In the genomic region with DNA sequence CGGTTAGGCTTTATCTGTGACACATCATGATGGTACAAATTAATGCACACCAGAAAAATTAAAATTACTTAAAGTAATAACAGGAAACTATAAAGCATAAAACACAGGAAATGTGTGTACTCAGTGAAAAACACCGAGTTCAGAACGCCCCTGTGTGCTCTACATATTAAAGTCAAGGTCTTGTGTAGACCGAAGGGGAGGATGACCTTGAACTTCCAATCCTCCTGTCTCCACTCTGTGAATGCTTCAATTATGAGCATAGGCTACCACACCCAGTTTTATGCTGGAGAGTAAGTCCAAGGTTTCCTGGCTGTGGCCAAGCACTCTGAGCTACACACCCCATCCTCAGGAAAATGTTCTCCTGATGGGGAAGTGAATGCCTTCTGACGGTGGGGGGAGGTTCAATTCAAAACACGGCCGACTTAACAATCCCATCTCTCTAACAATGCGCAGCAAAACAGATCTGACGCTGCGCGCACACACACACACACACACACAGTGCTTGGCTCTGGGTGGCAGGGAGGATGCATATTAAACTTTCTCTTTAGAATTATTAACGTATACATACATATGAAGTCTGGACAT, we compare ENCODE assay signal across 18 mouse cellular contexts. TPM values are rescaled to one million over a fixed set of nuclear protein-coding genes. Genes with fewer than 3 reads are reported as not detected.
DNase-seq lines count a peak whose midpoint lies in the region; ATAC-seq and TF ChIP-seq lines count a peak whose summit lies in the region.
"Had no signal": no experiment of that assay in that cellular context is flagged by ENCODE, and none has a peak within 500 bp of the region (broad histone marks: within the 10 kb centered on the region; RNA-seq: fewer than 3 reads in every experiment).

No protein-coding gene starts in this region.

- 79% methylated on average over 12 of the region's 12 CpGs for WGBS in heart, embryonic 16.5 days
- WGBS in spleen, adult 2 months = 55% methylated on average over 12 of the region's 12 CpGs

- intact Hi-C loops in heart, postnatal 10 days (cut with DNase I) = no loop called here

- peaks cover 53% of the 10 kb centered on the region for H3K4me1 ChIP-seq in heart, embryonic 16.5 days (ENCODE audit: control insufficient read depth, insufficient read depth, low read length)
- peaks cover 22% of the 10 kb centered on the region; the same call in 1 of the 2 replicates for H3K4me1 ChIP-seq in spleen, adult 2 months (ENCODE audit: control insufficient read depth, insufficient read depth, insufficient read length)

- no peaks in the 10 kb centered on the region for H3K9me3 ChIP-seq in heart, embryonic 16.5 days (replicated peaks; ENCODE audit: control insufficient read depth, low read length)
- H3K9me3 ChIP-seq: heart, embryonic 12.5 days; liver, embryonic 12.5 days; megakaryocyte, embryonic 14.5 days had no signal

- no peak overlapping the region for H3K4me3 ChIP-seq in heart, embryonic 16.5 days (ENCODE audit: low read length)
- H3K4me3 ChIP-seq in spleen, adult 2 months (ENCODE audit: extremely low read depth, insufficient read depth, insufficient read length) = no peak overlapping the region
- H3K4me3 ChIP-seq: erythroblast, embryonic 14.5 days; heart, embryonic 12.5 days; liver, embryonic 12.5 days; megakaryocyte, embryonic 14.5 days; myocyte had no signal

- DNase-seq in heart, postnatal 10 days = no peak
- DNase-seq in spleen, adult 2 months (ENCODE audit: low read depth in 1 of 2, low spot score in 2 of 2) = no peak
- DNase-seq in spleen, postnatal 4 days (ENCODE audit: low spot score in 2 of 2) = no peak
- peak; percentile 70 for DNase-seq in naive thymus-derived CD4-positive, alpha-beta T cell, adult 2 months (ENCODE audit: low read depth)
- no peak for DNase-seq in left cerebral cortex, adult 18-20 months (ENCODE audit: low spot score in 2 of 2)
- DNase-seq in cerebellum, adult 11-12 months = no peak
- DNase-seq: cerebellum, adult 18-20 months; kidney, adult 9 months; layer of hippocampus, postnatal 36 days had no signal

- TF ChIP-seq CTCF in spleen, adult 2 months (IDR thresholded peaks at IDR 0.05; ENCODE audit: extremely low read depth, insufficient read depth, insufficient read length, insufficient replicate concordance) = no peak

- H3K4me2 ChIP-seq in heart, embryonic 16.5 days (ENCODE audit: low read depth, low read length) = no peak overlapping the region
- H3K4me2 ChIP-seq: heart, embryonic 12.5 days; liver, embryonic 12.5 days had no signal

- peak overlapping the region; percentile 31; the same call in 1 of the 2 replicates for H3K27ac ChIP-seq in heart, embryonic 16.5 days (ENCODE audit: low read length)
- H3K27ac ChIP-seq in spleen, adult 2 months (ENCODE audit: insufficient read depth, low read length) = peak overlapping the region; percentile 85
- H3K27ac ChIP-seq: liver, embryonic 12.5 days had no signal

- H3K27me3 ChIP-seq in heart, embryonic 16.5 days (ENCODE audit: control insufficient read depth, insufficient read depth, low read length) = no peaks in the 10 kb centered on the region
- no peaks in the 10 kb centered on the region for H3K27me3 ChIP-seq in spleen, adult 2 months (ENCODE audit: control insufficient read depth, insufficient read depth, low read length)
- H3K27me3 ChIP-seq: CH12.LX; heart, embryonic 12.5 days; liver, embryonic 12.5 days; megakaryocyte, embryonic 14.5 days; Patski had no signal

- ATAC-seq in heart, embryonic 16.5 days (replicated peaks; ENCODE audit: extremely low read depth, insufficient read depth, low FRiP score) = no peak
- peak; percentile 20; the same call in 1 of the 2 replicates for ATAC-seq in granulocyte monocyte progenitor cell, adult 5-6 weeks (replicated peaks; ENCODE audit: poor library complexity, severe bottlenecking)
- ATAC-seq: liver, embryonic 12.5 days; Patski had no signal

- no peak for TF ChIP-seq POLR2A in spleen, adult 2 months (IDR thresholded peaks at IDR 0.05; ENCODE audit: low read depth, low read length)

- H3K36me3 ChIP-seq in heart, embryonic 16.5 days (ENCODE audit: control insufficient read depth, insufficient read depth) = no peaks in the 10 kb centered on the region
- H3K36me3 ChIP-seq in spleen, adult 2 months (ENCODE audit: control insufficient read depth, insufficient read depth, low read length) = no peaks in the 10 kb centered on the region

- no peak overlapping the region for H3K9ac ChIP-seq in heart, embryonic 16.5 days (ENCODE audit: low read length)
- H3K9ac ChIP-seq: heart, embryonic 12.5 days; liver, embryonic 12.5 days had no signal

RNA-seq across cellular contexts. Expression of gene Tet3, which starts 43.4 kb away (rescaled TPM):
- polyA plus RNA-seq in heart, embryonic 16.5 days (2015; fragmentation: Nextera tagmentation; extraction: Ambion mirVana) = 29.0 and 29.3 TPM in 2 replicates
- 10 to 100 TPM; 49.0 to 54.3 TPM for total RNA-seq in heart, postnatal 10 days (2021)
- 21.1 and 22.9 TPM in 2 replicates for polyA plus RNA-seq in spleen, adult 2 months (2012; rRNA removed)
- 35.6 and 46.9 TPM in 2 replicates for total RNA-seq in granulocyte monocyte progenitor cell, adult 5-6 weeks (2014; fragmentation: Nextera tagmentation)
- total RNA-seq in granulocyte monocyte progenitor cell, adult 5-6 weeks (2017) = 13.4 and 17.5 TPM in 2 replicates
- total RNA-seq in left cerebral cortex, adult 18-20 months (2021) = 10 to 100 TPM; 60.8 to 75.9 TPM
